Mouse (Mus musculus) embryonic stem cell, embryonic (primary cell): ENCODE data around the gene Slc7a7.

Experiments
- CTCF ChIA-PET, 4 experiments: fragments of 300-600 bp in 2 of 4; fragments of 350-600 bp in 2 of 4; sonication (Branson Sonifier 250); formaldehyde crosslinking; loops; one replicate each; lab custom pipeline; 2022; ENCODE audit warnings: inconsistent platforms in 2 of 4; lab: Charles Lee
- POLR2A ChIA-PET, 4 experiments: fragments of 300-600 bp in 2 of 4; fragments of 350-600 bp in 2 of 4; sonication (Branson Sonifier 250); formaldehyde crosslinking; loops; one replicate each; lab custom pipeline; 2022; ENCODE audit warnings: antibody characterized with exemption in 4 of 4, inconsistent platforms in 1 of 4; lab: Charles Lee

Gene Slc7a7

GRCm38 (mm10) chr14:54440538-54440937, 23.0 kb upstream of the Slc7a7 start:
- POLR2A ChIA-PET: interaction anchor here in 3 of 4 experiments (0.6 to 2.1 kb wide), 6 partner anchors 8 to 57 kb away, joined by 3 to 7 read pairs (median 4); no protein-coding TSS in a partner anchor
- CTCF ChIA-PET: interaction anchor here in 2 of 4 experiments (1.2 to 2.0 kb wide), 2 partner anchors 9 to 17 kb away, joined by 4 to 7 read pairs; no protein-coding TSS in a partner anchor

- ChIA-PET POLR2A (interaction anchor here in 2 of 4 experiments (1.1 to 2.1 kb wide), 3 partner anchors 10 to 28 kb away, joined by 3 to 7 read pairs (median 6); no protein-coding TSS in a partner anchor), CTCF (interaction anchor here (0.7 to 2.0 kb wide), 5 partner anchors 9 to 144 kb away, joined by 3 to 7 read pairs (median 3); partner anchors contain the start of gene Slc7a7 (in 1 of the 4))
Measured at GRCm38 (mm10) chr14:54439610-54440009, 22.0 kb upstream of the Slc7a7 start.

- CTCF ChIA-PET: interaction anchor here (0.7 to 2.0 kb wide), 5 partner anchors 9 to 145 kb away, joined by 3 to 7 read pairs (median 3); partner anchors contain the start of gene Slc7a7 (in 1 of the 4)
- POLR2A ChIA-PET: interaction anchor here in 2 of 4 experiments (0.6 to 2.1 kb wide), 5 partner anchors 9 to 1435 kb away, joined by 3 to 7 read pairs (median 3); no protein-coding TSS in a partner anchor
Measured at GRCm38 (mm10) chr14:54439155-54439554, 21.6 kb upstream of the Slc7a7 start.

- ChIA-PET POLR2A (interaction anchor here in 3 of 4 experiments (0.6 to 4.0 kb wide), 13 partner anchors 7 to 119 kb away, joined by 3 to 23 read pairs (median 4); partner anchors contain the start of genes Slc7a7 (in 2 of the 3), Haus4 (in 1 of the 3) and Mrpl52 (in 1 of the 3)), CTCF (interaction anchor here in 2 of 4 experiments (0.7 to 0.9 kb wide), 2 partner anchors 28 to 197 kb away, joined by 3 to 11 read pairs; partner anchors contain the start of gene Lrp10 (in 1 of the 2))
Measured at GRCm38 (mm10) chr14:54435194-54435918, 17.8 kb upstream of the Slc7a7 start.

- POLR2A ChIA-PET: interaction anchor here (0.6 to 4.0 kb wide), 18 partner anchors 7 to 409 kb away, joined by 3 to 23 read pairs (median 3); partner anchors contain the start of genes Abhd4 (in 1 of the 4), Dad1 (in 1 of the 4), Mrpl52 (in 1 of the 4) and Prmt5 (in 1 of the 4)
- CTCF ChIA-PET: interaction anchor here in 3 of 4 experiments (0.5 to 2.6 kb wide), 6 partner anchors 11 to 90 kb away, joined by 3 to 11 read pairs (median 6); partner anchors contain the start of gene Lrp10 (in 1 of the 3)
Measured at GRCm38 (mm10) chr14:54433941-54434531, 16.5 kb upstream of the Slc7a7 start.

GRCm38 (mm10) chr14:54432837-54433830, 15.6 kb upstream of the Slc7a7 start:
- POLR2A ChIA-PET: interaction anchor here in 3 of 4 experiments (0.5 to 4.0 kb wide), 41 partner anchors 8 to 286 kb away, joined by 3 to 23 read pairs (median 3); partner anchors contain the start of genes Lrp10 (in 2 of the 3), Prmt5 (in 2 of the 3), Slc7a7 (in 2 of the 3) and Abhd4 (in 1 of the 3)
- CTCF ChIA-PET: interaction anchor here (0.6 to 2.6 kb wide), 16 partner anchors 10 to 194 kb away, joined by 3 to 11 read pairs (median 4); partner anchors contain the start of genes Psmb5 (in 1 of the 4) and Slc7a7 (in 1 of the 4)

- ChIA-PET POLR2A (interaction anchor here (0.7 to 4.0 kb wide), 38 partner anchors 8 to 287 kb away, joined by 3 to 23 read pairs (median 4); partner anchors contain the start of genes Lrp10 (in 2 of the 4), Slc7a7 (in 2 of the 4), Abhd4 (in 1 of the 4) and Dad1 (in 1 of the 4)), CTCF (interaction anchor here in 3 of 4 experiments (0.5 to 2.6 kb wide), 14 partner anchors 9 to 207 kb away, joined by 3 to 11 read pairs (median 4); partner anchors contain the start of genes Psmb5 (in 1 of the 3) and Slc7a7 (in 1 of the 3))
Measured at GRCm38 (mm10) chr14:54432078-54432836, 14.7 kb upstream of the Slc7a7 start.

GRCm38 (mm10) chr14:54431334-54432077, 13.9 kb upstream of the Slc7a7 start, which contains the start of gene Mmp14:
Mmp14 (plus strand) TSS chr14:54431612.
- CTCF ChIA-PET: interaction anchor here in 3 of 4 experiments (0.6 to 2.6 kb wide), 10 partner anchors 8 to 98 kb away, joined by 3 to 11 read pairs (median 5); partner anchors contain the start of gene Slc7a7 (in 2 of the 3)

GRCm38 (mm10) chr14:54430406-54431145, 13.0 kb upstream of the Slc7a7 start:
- ChIA-PET CTCF (interaction anchor here in 3 of 4 experiments (0.6 to 1.5 kb wide), 4 partner anchors 13 to 192 kb away, joined by 3 to 8 read pairs (median 3); partner anchors contain the start of gene Slc7a7 (in 1 of the 3)), POLR2A (interaction anchor here in 2 of 4 experiments (0.5 to 5.4 kb wide), 10 partner anchors 9 to 238 kb away, joined by 3 to 82 read pairs (median 4); partner anchors contain the start of genes Lrp10 (in 2 of the 2) and Slc7a7 (in 1 of the 2))

More at GRCm38 (mm10) chr14:54431334-54432077, 13.9 kb upstream of the Slc7a7 start, which contains the start of gene Mmp14:
- POLR2A ChIA-PET: interaction anchor here (0.5 to 5.4 kb wide), 29 partner anchors 7 to 288 kb away, joined by 3 to 82 read pairs (median 4); partner anchors contain the start of genes Slc7a7 (in 2 of the 4), Abhd4 (in 1 of the 4), Dad1 (in 1 of the 4) and Haus4 (in 1 of the 4)

GRCm38 (mm10) chr14:54429332-54430093, 11.9 kb upstream of the Slc7a7 start:
- ChIA-PET CTCF (interaction anchor here in 2 of 4 experiments (0.9 to 1.5 kb wide), 3 partner anchors 12 to 191 kb away, joined by 3 read pairs; partner anchors contain the start of gene Slc7a7 (in 1 of the 2)), POLR2A (interaction anchor here in 3 of 4 experiments (0.5 to 5.4 kb wide), 13 partner anchors 10 to 482 kb away, joined by 3 to 82 read pairs (median 3); partner anchors contain the start of genes Lrp10 (in 1 of the 3) and Slc7a7 (in 1 of the 3))

- ChIA-PET POLR2A (interaction anchor here in 3 of 4 experiments (0.9 to 5.4 kb wide), 8 partner anchors 13 to 204 kb away, joined by 3 to 82 read pairs (median 3); partner anchors contain the start of genes Abhd4 (in 1 of the 3), Dad1 (in 1 of the 3) and Slc7a7 (in 1 of the 3)), CTCF (interaction anchor here in 3 of 4 experiments (1.0 to 1.5 kb wide), 3 partner anchors 11 to 190 kb away, joined by 3 to 6 read pairs (median 4); partner anchors contain the start of gene Slc7a7 (in 1 of the 3))
Measured at GRCm38 (mm10) chr14:54428421-54428820, 10.8 kb upstream of the Slc7a7 start.

- ChIA-PET CTCF (interaction anchor here in 2 of 4 experiments (0.6 to 1.7 kb wide), 7 partner anchors 10 to 223 kb away, joined by 3 to 10 read pairs (median 4); partner anchors contain the start of gene Slc7a7 (in 1 of the 2)), POLR2A (interaction anchor here in 3 of 4 experiments (0.6 to 5.4 kb wide), 23 partner anchors 8 to 205 kb away, joined by 3 to 82 read pairs (median 4); partner anchors contain the start of genes Lrp10 (in 2 of the 3), Slc7a7 (in 2 of the 3), Abhd4 (in 1 of the 3) and Dad1 (in 1 of the 3))
Measured at GRCm38 (mm10) chr14:54427696-54428095, 10.1 kb upstream of the Slc7a7 start.
